Mouse (Mus musculus) CD8-positive naive resting alpha-beta T cell, adult 2 months (primary cell): ENCODE data around the gene Nrxn2.

Source experiments
- DNase-seq, 2 experiments: peaks; one replicate each; pipeline ENCODE4 v3.0.0; 2022; ENCODE audit warnings: low read depth in 2 of 2, low spot score in 2 of 2

Nrxn2 gene

DNA sequence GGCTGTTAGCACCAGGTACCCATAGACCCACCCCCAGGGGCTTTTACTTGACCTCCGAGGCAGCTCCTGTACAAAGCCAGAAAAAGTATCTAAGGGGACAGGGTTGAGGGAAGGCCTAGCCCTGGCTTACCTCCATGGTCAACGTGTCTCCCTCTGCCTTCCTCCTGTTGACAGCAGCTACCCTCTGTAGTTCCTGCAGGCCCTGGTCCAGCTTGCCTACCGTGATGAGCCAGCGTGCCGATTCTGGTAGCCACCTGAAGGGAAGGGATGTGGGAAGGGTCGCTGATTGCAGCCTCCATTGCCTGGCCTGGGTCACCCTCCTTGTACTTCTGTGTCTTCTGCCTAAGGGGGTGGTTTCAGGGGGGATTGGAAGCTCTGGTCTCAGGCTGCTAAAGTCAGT, 120.0 kb downstream of the Nrxn2 start:
- DNase-seq: no peak

DNA sequence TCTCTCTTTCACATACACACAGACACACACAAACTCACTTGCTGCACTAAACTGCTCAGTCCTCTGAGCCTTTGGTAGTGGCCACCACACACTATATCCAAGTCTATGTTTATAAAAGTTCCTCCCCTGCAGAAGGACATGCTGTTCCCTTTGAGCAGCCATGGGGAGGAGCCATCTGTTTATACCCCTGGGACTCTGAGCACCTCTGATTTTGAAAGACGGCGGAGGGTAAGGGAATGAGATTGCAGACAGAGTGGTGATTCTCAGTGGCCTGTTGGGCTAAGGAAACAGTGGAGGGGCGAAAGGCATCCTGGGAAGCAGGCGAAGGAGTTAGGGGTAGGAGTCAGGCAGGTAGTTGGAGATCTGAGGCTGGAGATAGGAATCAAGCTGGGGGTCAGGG, 121.1 kb downstream of the Nrxn2 start:
- DNase-seq: no peak

GRCm38 (mm10) chr19:6540191-6540590, 121.7 kb downstream of the Nrxn2 start:
- DNase-seq: no peak

DNA sequence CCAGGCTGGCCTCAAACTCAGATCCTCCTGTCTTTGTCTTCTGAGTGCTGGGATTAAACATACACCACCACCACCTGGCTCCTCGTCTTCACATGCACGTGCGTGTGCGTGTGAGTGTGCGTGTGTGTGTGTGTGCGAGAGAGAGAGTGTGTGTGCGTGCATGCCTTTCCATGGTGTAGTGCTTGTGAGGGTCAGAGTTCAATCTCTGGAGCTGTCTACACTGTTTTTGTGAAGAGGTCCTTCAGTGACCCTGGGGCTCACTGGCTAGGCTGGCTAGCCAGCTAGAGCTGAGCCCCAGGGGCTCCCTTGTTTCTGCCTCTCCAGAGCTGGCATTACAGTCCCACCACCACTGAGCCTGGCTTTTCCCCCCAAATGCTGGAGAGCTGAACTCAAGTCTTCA, 123.0 kb downstream of the Nrxn2 start:
- no peak for DNase-seq

DNA sequence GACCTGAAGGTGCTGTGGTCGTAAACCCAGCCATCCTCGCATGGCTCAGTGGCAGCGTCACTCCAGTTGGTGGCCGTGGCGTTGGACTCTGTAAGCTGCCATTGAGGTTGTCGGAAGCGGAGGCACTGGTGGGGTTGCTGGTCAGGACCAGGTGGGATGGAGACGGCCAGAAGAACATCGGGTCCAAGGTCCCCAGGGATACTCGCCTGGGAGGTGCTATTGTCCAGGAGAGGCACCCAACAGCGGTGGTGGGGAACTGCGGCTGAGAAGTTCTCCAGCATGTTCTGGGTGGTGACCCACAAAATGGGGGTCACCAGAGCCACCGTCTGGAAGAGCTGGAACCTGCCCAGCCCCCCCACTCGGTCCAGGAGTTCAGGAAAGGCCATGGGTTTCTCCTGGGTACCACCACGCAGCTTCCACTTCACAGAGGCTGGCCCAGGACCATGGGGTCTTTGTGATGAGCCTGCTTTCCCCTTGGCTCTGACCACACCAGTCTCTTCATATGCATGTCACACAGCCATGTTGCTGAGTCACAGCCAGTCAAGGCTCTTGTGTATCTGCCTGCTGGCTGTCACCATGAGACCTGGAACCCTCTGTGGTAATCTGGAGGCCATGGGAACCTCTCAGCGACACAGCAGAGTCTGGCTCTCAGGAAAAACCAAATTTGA, 124.0 kb downstream of the Nrxn2 start, which contains the start of gene Slc22a12:
TSS of gene Slc22a12 (minus strand) at position 666 of the 668 bp plus-strand sequence.
- DNase-seq: no peak

DNA sequence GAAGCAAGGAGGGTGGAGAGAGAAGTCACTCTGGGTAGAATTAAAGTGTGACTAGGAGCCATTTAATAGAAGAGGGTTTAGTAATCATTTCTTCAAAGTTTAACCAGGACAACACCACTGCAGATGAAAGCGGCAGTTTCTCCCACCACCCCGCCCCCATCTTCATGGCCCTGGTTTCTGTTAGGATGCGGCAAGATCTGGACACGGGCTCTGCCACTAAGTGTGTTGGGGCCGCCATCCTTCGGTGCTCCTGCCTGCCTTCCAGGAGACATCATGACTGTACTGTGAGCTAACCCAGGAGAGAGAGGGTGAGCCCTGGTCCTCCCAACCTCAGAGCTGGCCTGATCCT, 124.5 kb downstream of the Nrxn2 start:
- no peak for DNase-seq

DNA sequence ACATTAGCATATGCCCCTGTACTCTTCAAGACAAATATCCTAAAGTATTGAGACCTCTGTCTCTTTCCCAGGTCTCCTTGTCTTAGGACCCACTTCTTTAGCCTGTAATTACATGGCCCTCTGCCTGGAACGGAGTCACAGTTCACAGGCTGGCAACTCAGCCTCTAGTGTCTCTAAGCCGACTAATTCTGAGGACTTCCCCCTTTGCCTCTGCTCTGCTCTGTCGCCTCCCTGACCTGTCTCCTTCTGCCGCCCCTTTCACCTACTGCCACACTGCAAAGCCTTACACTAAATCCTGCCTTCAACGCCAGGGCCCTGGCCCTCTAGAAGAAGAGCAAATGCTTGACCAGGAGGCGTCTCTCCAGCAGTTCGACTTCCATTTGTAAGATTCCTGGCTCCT, 125.0 kb downstream of the Nrxn2 start:
- no peak for DNase-seq

DNA sequence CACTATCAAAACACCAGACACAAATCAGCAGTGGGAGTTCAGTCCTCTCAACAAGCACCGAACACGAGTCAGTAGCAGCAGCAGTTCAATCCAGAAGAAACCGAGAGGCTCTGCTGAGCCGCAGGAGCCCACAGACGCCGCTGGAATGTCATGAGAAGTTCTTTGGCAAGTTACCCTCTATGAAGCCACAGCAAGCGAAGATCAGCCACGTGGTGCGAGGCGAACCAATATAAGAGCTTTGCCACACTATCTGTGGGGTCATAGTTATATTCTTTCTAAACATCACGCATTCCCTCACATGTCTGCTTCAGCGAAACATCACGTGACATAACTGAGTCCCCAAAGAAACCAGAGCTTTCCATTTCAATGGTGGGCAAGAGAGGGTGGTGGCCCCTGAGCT, 126.2 kb downstream of the Nrxn2 start:
- no peak for DNase-seq

DNA sequence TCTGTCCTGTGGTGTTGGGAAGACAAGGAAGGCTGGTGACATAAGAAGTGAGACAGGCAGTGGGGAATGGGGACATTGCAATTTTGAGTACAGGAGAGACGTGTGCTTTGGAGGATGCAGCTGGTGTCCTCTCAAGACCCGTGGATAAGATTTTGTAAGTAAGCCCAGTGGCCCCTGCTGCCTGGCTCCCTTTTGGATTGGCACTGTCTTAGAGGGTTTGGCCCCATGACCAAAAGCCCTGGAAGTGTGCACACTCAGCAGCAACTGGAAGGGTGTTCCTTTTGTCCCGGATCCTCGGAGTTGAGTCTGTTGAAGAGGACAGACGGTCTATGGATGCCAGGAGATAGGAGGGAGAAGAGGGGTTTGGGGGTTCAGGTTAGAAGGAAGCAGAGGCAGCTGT, 127.0 kb downstream of the Nrxn2 start:
- DNase-seq: no peak

DNA sequence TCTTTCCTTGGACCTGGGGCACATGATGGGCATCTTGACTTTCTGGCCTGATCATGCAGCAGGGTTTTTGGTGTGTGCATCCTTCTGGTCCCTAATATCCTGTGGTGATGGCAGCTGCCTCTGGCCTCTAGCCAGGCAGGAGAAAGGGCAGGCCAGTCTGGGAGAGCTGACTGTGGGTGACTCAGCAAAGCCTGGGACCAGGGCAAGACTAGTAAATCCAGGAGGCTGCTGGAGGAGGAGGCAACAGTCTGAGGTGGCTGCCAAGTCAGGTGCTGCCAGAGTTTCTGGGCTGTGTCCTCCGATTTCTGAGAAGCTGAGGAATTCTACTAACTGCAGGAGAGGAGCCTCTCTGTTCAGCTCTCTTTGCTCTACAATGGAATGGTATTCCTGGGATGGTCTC, 127.6 kb downstream of the Nrxn2 start:
- DNase-seq: no peak

DNA sequence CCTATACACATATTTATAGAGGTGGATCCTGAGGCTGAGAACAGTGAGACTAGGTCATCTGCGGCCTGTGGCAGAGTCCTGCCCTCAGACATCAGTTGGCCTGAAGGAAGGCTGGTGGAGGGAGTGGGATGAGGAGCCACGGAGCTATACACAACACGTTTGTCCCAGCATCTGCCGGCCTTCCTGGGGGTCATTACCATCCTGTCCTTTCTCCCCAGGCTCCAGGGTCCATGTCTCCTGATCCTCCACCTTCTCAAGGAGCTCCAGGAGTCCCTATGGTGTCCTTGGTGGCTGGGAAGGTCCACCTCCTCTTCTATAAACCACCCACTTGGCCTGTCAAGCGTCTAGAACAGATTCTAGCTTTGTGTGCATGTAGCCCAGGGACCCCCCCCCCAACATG, 129.3 kb downstream of the Nrxn2 start:
- no peak for DNase-seq

DNA sequence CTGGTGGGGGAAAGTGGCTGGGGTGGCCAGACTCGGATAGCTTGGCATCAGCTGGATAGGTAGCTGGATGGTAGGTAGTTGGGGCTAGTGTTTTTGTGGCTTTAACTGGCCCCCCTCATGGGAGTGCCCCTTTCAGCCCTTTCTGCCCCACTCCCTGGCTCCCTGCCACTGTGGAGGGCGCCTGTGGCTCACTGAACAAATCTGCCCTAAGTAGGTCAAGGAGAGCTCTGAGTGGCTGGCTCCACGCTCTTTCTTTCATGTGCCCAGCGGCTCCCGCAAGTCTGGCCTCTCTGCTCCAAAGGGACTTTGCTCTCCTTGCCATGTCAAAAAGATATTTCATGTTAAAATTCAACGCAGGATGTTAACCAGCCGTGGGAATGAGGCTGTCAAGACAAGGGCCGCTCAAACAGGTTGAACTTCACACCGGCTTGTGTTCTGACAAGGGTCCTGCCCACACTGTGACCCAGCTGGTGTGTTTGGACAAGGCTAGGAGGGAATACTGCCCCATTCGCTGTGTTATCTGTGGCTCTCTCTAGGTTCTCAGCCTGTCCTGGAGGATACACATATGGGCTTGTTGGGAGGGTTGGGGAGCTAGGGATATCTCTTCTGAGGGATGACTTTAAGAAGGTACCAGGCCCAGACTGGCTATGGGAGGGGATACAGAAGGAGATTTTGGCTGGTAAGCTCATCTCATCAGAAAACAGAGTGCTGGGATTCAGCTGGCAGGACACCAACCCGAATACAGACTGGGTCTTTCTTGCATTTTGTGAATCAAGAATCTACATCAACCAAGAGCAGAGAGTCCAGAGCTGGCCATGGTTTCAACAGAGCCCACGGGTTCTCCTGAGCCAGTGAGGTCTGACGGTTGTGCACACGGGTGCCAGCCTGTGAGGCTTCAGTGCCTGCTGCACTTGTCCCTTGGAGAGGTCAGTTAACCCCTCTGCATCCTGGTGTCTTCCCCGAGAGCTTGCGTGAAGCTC, 130.2 kb downstream of the Nrxn2 start:
- DNase-seq: no peak

- no peak for DNase-seq
These were observed 131.0 kb downstream of the Nrxn2 start for GRCm38 (mm10) chr19:6549566-6549965.

GRCm38 (mm10) chr19:6551215-6551614, 132.7 kb downstream of the Nrxn2 start:
- DNase-seq: no peak

DNA sequence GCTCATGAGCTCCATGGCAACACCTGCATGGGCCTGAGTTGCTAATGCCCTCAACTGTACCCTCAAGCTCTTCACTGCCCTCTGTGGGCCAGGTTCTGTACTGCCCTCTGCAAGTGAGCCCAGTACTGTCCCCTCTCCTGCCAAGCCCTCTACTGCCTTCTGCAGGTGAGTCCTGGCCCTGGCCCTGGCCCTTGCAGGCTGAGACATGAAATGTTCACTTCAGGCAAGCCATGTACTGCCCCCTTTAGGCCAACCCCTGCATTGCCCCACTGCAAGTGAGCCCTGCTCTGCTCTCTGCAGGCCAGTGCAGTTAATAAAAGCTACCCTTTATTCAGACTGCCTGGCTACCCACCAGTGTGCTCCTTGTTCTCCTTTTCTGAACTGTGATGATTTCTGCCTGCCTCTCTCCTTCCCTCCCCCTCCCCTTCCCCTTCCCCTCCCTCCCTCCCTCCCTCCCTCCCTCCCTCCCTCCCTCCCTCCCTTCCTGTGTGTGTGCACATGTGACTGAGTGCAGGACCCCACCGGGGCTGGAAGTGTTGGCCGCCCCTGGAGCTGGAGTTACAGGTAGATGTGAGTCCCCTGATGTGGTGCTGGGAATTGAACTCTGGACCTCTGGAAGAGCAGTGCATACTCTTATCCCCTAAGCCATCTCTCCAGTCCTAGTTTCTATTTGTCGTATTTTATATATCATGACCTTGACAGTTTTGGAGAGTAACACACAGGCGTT, 133.9 kb downstream of the Nrxn2 start:
- DNase-seq: peak; percentile 11 to 41

- DNase-seq: no peak
These were observed 134.6 kb downstream of the Nrxn2 start for GRCm38 (mm10) chr19:6553174-6553573.

- no peak for DNase-seq
These were observed 135.5 kb downstream of the Nrxn2 start for GRCm38 (mm10) chr19:6553819-6554582.

DNA sequence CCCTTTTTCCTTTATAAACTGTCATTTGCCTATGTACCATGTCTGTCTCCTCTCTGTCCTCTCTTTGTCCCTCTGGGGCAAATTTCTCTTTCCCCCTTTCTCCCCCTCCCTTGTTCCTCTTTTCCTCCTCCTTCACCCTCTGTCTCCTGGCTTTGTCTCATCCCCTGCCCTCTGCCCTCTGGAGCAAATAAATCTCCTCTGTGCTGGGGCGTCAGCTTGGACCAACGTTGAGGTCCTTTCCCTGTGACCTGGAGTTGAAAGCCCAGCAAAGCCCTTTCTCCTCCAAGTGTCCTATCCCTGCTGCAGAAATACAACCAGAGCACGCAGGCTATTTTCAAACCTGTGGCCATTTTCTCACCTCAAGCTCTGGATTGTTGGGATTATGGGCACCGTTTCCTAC, 141.0 kb downstream of the Nrxn2 start:
- DNase-seq: no peak

GRCm38 (mm10) chr19:6560246-6560815, 141.8 kb downstream of the Nrxn2 start:
- DNase-seq: no peak

DNA sequence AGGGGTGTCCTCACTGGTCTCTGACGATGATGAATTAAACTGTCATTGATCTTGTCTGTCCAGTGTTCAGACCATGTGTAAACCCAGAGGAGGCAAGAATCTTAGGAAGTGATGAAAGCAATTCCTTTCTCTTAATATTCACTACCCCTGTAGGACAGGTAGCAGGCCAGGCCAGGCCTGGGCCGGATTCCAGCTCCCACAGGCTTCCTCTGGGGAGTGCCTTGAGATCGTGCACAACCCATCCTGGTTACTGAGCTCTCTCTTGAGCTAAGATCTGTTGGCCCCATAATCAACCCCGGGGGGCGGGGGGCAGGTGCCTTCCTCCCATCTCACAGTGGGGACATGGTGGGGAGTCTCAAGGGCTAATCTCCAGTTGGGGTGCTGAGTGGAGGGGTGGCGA, 146.6 kb downstream of the Nrxn2 start:
- DNase-seq: no peak

DNA sequence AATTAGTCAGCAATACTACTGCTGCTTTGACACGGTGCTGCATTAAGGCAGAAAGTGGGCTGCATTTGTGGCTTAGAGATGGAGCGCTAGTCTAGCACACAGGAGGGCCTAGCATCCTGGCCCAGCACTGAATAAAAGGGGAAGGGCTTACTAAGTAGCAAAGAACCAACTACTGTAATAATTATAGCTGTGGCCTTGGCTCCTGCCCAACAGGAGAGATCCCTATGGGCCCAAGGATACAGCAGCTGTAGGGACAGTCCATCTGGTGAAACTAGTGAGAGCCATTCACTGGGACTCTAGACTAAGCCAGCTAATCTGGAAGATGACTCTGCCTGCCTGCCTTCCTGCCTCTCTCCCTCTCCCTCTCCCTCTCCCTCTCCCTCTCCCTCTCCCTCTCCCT, 147.9 kb downstream of the Nrxn2 start:
- DNase-seq: no peak
